Mouse (Mus musculus): ENCODE data around the gene Ablim1.

Gene Ablim1

DNA sequence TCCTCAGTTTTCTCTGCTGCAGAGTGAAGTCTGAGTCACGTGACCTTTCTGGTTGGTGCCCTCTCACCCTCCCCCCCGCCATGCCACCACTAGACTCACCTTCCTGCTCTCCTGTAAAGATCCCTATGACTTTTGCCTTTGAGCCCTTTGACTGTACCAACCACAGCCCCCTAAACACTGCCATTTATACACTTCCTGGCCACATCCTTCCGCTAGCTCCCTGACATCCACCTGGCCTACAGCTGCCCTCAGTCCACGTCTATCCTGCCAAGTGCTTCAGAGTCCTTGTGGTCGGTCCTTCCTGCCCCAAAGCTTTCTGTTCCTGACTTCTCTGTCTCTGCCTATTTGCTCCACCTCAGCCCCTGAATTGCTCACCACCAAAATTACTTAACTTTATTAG lies 29.1 kb upstream of the Ablim1 start:
- DNase-seq (ENCODE audit: low read depth, low spot score), result no peak

DNA sequence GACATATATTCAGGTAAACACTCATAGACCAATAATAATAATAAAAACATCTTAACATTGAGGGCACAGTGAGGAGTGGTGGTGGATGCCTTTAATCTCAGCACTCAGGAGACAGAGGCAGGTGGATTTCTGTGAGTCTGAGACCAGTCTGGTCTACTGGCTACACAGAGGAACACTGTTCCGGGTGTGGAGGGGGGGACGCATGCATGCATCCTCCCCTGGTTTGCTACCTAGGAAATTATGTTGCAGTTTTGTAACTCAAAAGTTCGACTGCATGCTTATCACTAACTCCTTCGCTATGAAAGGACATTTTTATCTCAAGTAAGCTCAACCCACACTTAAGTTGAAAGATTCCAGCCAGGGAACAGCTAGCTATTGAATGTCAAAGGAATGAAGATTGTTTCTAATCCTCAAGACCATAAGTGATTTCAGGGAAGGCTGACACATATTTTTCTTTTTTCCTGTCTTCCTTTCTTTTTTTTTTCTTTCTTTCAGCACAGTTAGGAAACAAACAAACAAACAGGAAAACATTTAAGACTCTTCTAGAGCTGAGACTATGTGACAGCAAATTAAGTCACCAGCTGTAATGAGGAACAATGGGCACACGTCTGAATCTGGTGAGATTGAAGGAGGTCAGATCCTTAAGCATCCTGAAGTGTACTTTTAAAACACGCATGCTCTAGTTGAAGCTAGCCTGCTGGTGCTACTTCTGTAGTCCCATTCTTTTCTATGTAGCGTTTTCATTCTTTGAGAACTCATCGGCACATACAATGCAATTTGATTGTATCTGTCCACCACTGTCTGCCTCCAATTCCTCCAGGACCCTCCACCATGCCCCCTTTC lies 26.4 kb upstream of the Ablim1 start:
- DNase-seq (ENCODE audit: low read depth, low spot score), result no peak

DNA sequence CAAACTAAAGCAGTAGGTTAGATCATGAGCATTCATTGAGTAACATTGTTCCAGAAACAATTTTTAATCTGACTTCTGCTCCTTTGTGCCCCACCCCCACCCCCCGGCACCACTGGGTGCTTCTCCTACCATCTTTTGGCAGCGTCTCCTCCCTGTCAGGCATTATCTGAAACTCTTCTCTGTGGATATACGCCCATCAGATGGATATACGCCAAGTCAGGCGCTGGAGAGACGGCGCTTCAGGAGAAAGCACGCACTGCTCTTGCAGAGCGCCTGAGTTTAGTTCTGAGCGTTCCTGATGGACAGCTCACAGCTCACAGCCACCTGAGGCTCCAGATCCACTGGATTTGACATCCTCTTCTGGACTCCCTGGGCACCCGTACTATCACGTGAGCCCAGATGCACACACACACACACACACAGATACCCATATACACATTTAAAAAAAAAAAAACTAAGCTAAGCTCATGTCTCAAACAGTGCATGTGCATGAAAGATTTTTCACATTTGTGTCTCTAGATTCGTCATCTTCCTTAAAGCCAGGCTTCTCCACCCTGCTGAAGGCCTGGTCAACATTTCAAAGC lies 24.7 kb upstream of the Ablim1 start:
- no peak for DNase-seq (ENCODE audit: low read depth, low spot score)

- no peak for DNase-seq (ENCODE audit: low read depth, low spot score)
Measured at GRCm38 (mm10) chr19:57335135-57335534, 20.4 kb upstream of the Ablim1 start.

- peak; percentile 36 for DNase-seq (ENCODE audit: low read depth, low spot score)
Measured at GRCm38 (mm10) chr19:57333356-57333755, 18.6 kb upstream of the Ablim1 start.

DNA sequence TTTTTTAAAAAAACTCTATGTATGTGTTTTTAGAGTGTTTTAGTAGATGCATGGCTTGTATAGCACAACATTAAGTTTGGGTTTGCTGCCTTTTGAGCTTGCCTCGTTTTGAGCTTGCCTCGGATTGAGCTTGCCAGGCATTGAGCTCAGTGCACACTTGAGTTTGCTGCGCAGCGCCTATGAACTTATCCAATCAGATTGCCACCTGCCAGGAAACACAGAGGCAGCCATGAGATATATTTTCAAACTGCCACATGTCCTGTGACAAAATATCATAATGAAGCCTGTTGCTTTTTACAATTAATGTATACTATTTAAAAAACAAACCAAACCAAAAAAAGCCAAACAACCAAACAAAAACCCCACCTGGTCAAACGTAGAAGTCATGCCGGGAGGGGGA lies 16.5 kb upstream of the Ablim1 start:
- no peak for DNase-seq (ENCODE audit: low read depth, low spot score)

DNA sequence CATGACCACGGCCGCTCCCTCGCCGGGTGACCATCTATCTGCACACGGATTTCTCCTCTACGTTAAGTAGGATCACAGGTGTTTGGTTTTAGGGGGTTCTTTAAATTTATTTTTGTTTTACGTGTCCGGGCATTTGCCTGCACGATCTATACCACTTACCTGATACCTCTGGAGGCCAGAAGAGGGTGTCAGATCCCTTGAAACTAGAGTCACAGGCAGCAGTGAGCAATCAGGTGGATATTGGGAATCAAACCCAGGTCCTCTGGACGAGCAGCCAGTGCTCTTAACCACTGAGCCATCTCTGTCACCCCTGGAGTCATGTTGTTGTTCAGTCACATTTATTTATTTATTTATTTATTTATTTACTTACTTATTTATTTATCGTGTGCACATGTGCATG lies 15.6 kb upstream of the Ablim1 start:
- peak; percentile 44 for DNase-seq (ENCODE audit: low read depth, low spot score)

DNA sequence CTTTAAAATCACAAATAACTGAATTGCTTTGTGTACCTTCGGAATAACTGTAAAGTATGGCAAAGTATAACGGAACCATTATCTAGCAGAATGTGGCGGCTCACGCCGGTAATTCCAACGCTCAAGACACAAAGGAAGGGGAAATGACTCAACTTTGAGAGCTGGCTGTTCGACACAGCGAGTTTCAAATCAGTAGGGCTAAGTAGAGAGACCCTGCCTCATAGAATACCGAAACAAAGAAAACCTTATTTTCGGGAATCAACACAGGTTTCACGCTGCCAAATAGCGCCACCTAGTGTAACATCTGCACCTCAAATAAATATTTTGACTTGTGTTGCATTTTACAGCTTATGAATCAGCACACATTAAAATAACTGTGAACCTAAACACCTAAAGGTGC lies 14.1 kb upstream of the Ablim1 start:
- DNase-seq (ENCODE audit: low read depth, low spot score), result peak; percentile 56

GRCm38 (mm10) chr19:57328269-57328668 lies 13.6 kb upstream of the Ablim1 start:
- DNase-seq (ENCODE audit: low read depth, low spot score), result no peak

DNA sequence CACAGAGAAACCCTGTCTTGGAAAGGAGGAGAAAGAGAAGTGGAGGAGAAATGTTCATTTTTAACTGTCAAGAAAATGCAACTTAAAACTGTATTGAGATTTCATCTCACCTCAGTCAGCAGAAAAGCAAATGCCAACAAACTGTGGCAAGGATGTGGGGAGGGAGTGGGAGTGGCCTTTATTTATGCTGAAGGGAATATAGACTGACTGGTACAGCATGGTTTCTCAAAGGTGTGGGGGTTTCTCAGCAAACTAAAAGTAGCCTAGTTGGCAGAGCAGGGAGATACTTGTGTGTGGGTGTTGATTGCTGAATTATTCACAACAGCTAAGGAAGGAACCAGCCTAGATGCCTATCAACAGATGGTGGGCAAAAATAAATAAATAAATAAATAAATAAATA lies 13.0 kb upstream of the Ablim1 start:
- DNase-seq (ENCODE audit: low read depth, low spot score), result no peak

DNA sequence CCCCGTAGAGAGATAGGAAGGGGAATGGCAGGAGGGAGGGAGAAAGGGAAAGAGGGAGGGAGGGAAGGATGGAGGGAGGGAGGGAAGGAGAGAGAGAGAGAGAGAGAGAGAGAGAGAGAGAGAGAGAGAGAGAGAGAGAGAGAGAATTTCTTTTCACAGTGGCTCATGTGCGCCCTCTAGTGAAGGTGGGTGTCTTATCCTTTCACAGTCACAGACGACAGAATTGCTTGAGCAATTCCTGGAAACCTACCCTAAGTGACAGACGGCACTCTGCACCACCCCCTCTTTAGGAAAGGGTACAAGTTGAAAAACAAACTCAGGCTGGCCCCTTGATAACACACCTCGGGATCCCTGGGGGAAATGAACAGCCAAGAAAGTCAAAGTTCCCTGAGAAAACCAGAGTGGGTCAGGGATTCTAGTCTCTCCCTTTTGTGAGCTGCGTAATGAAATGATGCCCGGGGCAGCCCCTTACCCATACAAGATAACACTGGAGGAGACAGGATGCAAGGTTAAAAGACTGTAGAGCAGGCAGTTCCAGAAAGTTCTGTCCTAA lies 11.1 kb upstream of the Ablim1 start:
- DNase-seq (ENCODE audit: low read depth, low spot score), result peak; percentile 59

DNA sequence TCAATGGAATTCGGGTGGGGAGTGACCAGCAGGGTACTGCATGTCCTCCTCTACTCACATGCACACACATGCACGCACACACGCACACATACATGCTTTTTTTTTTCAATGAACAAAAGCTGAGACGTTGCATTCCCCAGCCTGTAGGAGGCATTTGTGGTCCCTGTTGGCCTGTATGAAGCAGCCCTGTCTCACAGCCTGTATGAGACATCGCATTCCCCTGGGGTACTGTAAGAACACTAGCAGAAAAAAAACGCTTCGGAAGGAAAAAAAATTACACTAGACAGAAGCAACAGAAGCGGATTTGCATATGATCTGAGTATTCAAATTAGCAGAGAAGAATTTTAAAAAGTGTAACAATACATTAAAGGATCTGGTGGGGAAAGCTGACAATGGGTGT lies 8.4 kb upstream of the Ablim1 start:
- DNase-seq (ENCODE audit: low read depth, low spot score), result no peak

GRCm38 (mm10) chr19:57322491-57322890 lies 7.8 kb upstream of the Ablim1 start:
- no peak for DNase-seq (ENCODE audit: low read depth, low spot score)

DNA sequence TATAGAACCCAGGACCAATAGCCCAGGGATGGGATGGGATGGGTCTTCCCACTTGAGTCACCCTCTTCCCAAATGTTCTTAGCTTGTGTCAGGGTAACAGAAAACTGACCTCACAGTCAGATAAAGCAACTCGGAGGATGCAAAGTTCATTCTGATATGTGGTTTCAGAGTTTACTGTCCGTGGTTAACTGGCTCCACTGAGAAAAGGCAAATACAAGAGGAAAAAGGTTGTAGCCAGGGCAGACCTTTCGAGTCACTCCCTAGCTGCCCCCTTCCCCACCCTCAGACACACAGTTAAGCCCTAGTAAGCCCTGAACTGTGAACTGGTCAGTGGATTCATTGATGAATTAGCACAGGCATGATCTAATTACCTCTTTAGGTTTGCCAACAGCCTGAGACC lies 7.1 kb upstream of the Ablim1 start:
- no peak for DNase-seq (ENCODE audit: low read depth, low spot score)

DNA sequence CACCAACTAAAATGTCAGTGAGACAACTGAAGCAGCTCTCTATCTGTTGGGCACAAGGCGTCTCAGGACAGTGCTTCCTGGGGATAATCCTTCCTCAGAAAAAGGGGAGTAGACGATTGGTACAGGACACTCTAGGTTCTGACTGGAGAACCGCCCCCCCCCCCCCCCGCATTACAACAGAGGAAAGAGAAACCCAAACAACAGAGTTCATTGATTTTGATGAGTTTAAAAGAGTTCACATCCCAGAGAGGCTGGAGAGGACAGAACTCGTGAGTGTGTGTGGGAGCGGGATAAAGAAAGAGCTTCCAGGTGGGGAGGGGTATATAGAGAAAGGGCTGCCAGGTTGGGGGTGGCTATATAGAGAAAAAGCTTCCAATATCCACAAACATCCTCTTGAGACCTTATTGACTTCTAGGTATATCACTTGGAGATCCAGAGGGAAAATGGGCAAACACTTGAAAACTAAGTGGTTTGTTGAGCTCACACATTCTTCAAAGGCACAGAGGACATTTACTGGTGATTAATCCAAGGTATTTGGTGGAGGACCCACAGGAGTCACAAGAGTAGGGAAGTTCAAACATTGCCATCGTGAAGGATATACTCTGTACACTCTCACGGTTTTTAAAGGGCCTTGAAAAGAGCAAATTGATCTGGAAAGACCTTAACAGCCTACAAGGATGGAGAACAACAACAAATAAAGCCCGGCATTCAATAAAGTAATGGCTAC lies 6.1 kb upstream of the Ablim1 start:
- no peak for DNase-seq (ENCODE audit: low read depth, low spot score)

- DNase-seq (ENCODE audit: low read depth, low spot score), result no peak
Measured at GRCm38 (mm10) chr19:57316597-57316996, 1.9 kb upstream of the Ablim1 start.

- no peak for DNase-seq (ENCODE audit: low read depth, low spot score)
Measured at GRCm38 (mm10) chr19:57315013-57315565, 370 bp upstream of the Ablim1 start.

- DNase-seq (ENCODE audit: low read depth, low spot score), result no peak
Measured at GRCm38 (mm10) chr19:57313891-57314345, 801 bp downstream of the Ablim1 start.

- DNase-seq (ENCODE audit: low read depth, low spot score), result no peak
Measured at GRCm38 (mm10) chr19:57313226-57313625, 1.5 kb downstream of the Ablim1 start.

DNA sequence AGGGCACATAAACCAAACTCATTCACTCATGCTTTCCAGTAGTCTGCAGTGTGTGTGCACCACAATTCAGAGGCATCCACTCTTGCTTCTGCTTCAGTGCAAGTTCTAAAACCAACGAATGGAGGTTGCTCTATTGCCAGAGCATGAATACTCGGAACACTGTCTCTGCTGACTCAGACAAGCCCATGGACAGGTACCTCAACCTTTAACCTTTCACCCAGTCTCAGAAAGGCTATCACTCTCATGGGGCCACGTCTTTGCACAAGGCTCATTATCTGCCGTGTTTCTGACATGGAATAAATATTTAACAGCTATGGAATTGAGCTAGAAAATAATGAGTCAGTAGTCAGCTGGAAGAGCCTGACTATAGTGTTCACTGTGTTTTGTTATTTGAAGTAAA lies 4.7 kb downstream of the Ablim1 start:
- DNase-seq (ENCODE audit: low read depth, low spot score), result no peak

DNA sequence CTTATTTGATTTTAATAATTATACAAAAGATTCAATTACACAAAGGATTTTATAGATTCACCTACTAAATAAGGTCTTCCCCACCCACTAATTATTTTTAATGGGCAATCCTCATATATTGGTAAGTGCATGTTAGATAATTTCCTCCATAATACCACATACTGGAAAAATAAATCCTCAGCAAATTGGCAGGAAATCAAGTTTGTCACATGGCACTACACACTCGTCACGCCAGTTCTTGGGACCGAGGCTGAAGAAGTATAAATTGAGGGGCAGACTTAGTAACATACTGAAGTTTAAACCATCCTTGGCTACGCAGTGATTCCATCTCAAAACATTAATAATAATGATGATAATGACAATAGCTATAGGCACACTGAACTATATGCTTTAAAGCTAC lies 8.1 kb downstream of the Ablim1 start:
- DNase-seq (ENCODE audit: low read depth, low spot score), result no peak

GRCm38 (mm10) chr19:57305972-57306371 lies 8.7 kb downstream of the Ablim1 start:
- no peak for DNase-seq (ENCODE audit: low read depth, low spot score)
